Mouse (Mus musculus): ENCODE measurements around the gene Hoxa1. TPM values are rescaled to one million over a fixed set of nuclear protein-coding genes. Genes with fewer than 3 reads are reported as not detected.

The Hoxa1 gene
- polyA plus RNA-seq, 1 experiment from 2014 or later, result 3.0 TPM

- peak overlapping the region; percentile 63 for H3K4me3 ChIP-seq (ENCODE audit: low read depth, low read length)
- H3K9me3 ChIP-seq (ENCODE audit: control insufficient read depth, low read depth, low read length), result no peaks in the 10 kb centered on the region
- H3K4me2 ChIP-seq (replicated peaks; ENCODE audit: low read depth, low read length), result peak overlapping the region; percentile 61
- no peak for ATAC-seq (ENCODE audit: insufficient number of reproducible peaks, insufficient read depth, low FRiP score, low read depth)
- peak overlapping the region; percentile 60; the same call in 1 of the 2 replicates for H3K9ac ChIP-seq (replicated peaks; ENCODE audit: low read depth, low read length)
- H3K4me1 ChIP-seq (ENCODE audit: control insufficient read depth, insufficient read depth, low read length), result peaks cover 33% of the 10 kb centered on the region
- H3K27ac ChIP-seq (ENCODE audit: low read length), result peak overlapping the region; percentile 98
- WGBS, result 14% methylated on average over 4 of the region's 4 CpGs
- no peaks in the 10 kb centered on the region for H3K27me3 ChIP-seq (ENCODE audit: control insufficient read depth, insufficient read depth, low read length)
- peaks cover 15% of the 10 kb centered on the region for H3K36me3 ChIP-seq (ENCODE audit: control insufficient read depth, insufficient read depth, low read length)
Observed at GRCm38 (mm10) chr6:52171331-52171730, 13.2 kb upstream of the Hoxa1 start.

DNA sequence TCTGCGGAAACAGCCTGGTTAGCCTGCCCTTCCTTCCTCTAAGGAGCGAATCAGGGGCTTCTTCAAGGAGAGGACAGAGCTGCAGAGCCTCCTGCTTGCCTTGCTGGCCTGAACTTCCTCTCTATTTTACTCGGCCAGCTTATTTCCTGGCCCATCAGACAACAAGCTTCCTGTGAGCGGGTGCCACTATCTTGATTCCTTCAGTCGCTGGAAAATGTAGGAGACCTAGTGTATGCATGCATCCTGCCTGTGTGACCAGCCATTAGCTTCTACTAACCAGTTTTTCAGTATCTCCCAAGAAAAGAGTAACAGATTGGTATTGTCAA, 12.7 kb upstream of the Hoxa1 start:
- peaks cover 33% of the 10 kb centered on the region for H3K4me1 ChIP-seq (ENCODE audit: control insufficient read depth, insufficient read depth, low read length)
- no peaks in the 10 kb centered on the region for H3K9me3 ChIP-seq (ENCODE audit: control insufficient read depth, low read depth, low read length)
- no peak for ATAC-seq (ENCODE audit: insufficient number of reproducible peaks, insufficient read depth, low FRiP score, low read depth)
- 22% methylated on average over 5 of the region's 5 CpGs for WGBS
- peaks cover 15% of the 10 kb centered on the region for H3K36me3 ChIP-seq (ENCODE audit: control insufficient read depth, insufficient read depth, low read length)
- H3K27me3 ChIP-seq (ENCODE audit: control insufficient read depth, insufficient read depth, low read length), result no peaks in the 10 kb centered on the region
- H3K4me3 ChIP-seq (ENCODE audit: low read depth, low read length), result peak overlapping the region; percentile 78
- peak overlapping the region; percentile 61 for H3K4me2 ChIP-seq (replicated peaks; ENCODE audit: low read depth, low read length)
- peak overlapping the region; percentile 98 for H3K27ac ChIP-seq (ENCODE audit: low read length)
- H3K9ac ChIP-seq (replicated peaks; ENCODE audit: low read depth, low read length), result peak overlapping the region; percentile 60

DNA sequence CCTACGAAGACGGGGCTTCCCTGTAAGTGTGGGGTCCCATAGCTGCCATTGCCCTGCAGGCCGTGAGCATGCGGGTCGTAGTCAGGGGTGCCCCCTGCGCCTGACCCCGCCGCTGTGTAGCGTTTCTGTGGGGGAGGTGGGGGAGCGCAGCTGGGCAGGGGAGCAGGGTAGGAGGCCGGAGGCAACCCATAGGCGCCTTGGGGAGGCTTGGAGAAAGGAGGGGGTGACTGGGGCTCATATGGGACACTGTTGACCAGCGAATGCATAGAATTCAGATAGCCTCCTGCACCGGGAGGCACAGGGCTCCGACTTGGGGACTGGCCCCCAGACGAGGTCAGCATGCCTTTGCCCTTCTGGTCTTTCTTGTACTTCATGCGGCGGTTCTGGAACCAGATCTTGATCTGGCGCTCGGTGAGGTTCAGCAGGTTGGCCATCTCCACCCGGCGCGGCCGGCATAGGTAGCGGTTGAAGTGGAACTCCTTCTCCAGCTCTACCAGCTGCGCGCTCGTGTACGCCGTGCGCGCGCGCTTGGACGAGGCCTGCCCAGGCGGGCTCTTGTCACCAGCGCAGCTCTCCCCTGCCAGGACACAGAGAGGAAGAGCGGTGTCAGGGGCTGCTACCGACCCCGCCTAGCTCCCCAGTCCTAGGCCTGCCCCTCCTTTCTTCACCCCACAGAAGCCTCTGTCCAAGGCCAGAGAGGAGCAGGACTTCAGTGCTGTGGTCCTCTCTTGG, 12.2 kb upstream of the Hoxa1 start:
- Histone ChIP-seq H3K4me3 (ENCODE audit: low read depth, low read length) (peak overlapping the region; percentile 78), H3K27me3 (ENCODE audit: control insufficient read depth, insufficient read depth, low read length) (no peaks in the 10 kb centered on the region), H3K9ac (replicated peaks; ENCODE audit: low read depth, low read length) (peak overlapping the region; percentile 60), H3K36me3 (ENCODE audit: control insufficient read depth, insufficient read depth, low read length) (peaks cover 15% of the 10 kb centered on the region), H3K9me3 (ENCODE audit: control insufficient read depth, low read depth, low read length) (no peaks in the 10 kb centered on the region), H3K27ac (ENCODE audit: low read length) (peak overlapping the region; percentile 98), H3K4me2 (replicated peaks; ENCODE audit: low read depth, low read length) (peak overlapping the region; percentile 61), H3K4me1 (ENCODE audit: control insufficient read depth, insufficient read depth, low read length) (peaks cover 33% of the 10 kb centered on the region)
- WGBS, result 8% methylated on average over 36 of the region's 40 CpGs
- ATAC-seq (ENCODE audit: insufficient number of reproducible peaks, insufficient read depth, low FRiP score, low read depth), result no peak

DNA sequence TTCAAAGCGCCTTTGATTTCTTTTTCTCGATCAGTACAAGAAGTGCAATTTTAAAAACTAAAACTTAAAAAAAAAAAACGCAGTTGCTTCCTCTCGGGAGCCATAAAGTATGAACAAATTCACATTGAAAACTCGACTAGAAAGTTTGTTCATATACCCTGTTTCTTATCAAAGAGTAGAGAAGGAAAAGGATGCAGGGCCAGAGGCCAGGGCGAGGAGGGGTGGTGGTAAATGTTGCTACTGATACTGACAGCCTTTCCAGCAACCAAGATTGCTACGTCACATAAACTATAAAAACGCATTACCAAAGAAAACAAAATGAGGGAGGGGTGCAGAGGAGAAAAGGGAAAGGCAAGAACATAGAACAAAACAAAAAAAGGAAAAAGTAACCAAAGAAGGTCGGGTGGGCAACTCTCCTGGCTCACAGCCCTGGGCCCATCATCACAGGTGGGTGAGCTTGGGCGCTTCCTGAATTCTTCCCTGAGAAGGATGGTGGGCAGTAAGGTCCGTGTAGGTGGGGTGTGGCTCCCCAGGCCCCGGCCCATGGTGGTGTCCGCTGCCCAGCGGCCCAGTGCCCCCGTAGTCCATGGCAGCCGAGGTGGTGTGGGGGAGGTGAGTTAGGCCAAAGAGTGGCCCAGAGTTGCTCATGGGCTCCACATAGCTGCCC, 11.5 kb upstream of the Hoxa1 start:
- Histone ChIP-seq H3K4me2 (replicated peaks; ENCODE audit: low read depth, low read length) (peak overlapping the region; percentile 61), H3K27me3 (ENCODE audit: control insufficient read depth, insufficient read depth, low read length) (no peaks in the 10 kb centered on the region), H3K4me3 (ENCODE audit: low read depth, low read length) (peak overlapping the region; percentile 78), H3K9me3 (ENCODE audit: control insufficient read depth, low read depth, low read length) (no peaks in the 10 kb centered on the region), H3K36me3 (ENCODE audit: control insufficient read depth, insufficient read depth, low read length) (peaks cover 15% of the 10 kb centered on the region), H3K27ac (ENCODE audit: low read length) (peak overlapping the region; percentile 98), H3K4me1 (ENCODE audit: control insufficient read depth, insufficient read depth, low read length) (peaks cover 33% of the 10 kb centered on the region), H3K9ac (replicated peaks; ENCODE audit: low read depth, low read length) (peak overlapping the region; percentile 60)
- no peak for ATAC-seq (ENCODE audit: insufficient number of reproducible peaks, insufficient read depth, low FRiP score, low read depth)
- 15% methylated on average over 16 of the region's 16 CpGs for WGBS

DNA sequence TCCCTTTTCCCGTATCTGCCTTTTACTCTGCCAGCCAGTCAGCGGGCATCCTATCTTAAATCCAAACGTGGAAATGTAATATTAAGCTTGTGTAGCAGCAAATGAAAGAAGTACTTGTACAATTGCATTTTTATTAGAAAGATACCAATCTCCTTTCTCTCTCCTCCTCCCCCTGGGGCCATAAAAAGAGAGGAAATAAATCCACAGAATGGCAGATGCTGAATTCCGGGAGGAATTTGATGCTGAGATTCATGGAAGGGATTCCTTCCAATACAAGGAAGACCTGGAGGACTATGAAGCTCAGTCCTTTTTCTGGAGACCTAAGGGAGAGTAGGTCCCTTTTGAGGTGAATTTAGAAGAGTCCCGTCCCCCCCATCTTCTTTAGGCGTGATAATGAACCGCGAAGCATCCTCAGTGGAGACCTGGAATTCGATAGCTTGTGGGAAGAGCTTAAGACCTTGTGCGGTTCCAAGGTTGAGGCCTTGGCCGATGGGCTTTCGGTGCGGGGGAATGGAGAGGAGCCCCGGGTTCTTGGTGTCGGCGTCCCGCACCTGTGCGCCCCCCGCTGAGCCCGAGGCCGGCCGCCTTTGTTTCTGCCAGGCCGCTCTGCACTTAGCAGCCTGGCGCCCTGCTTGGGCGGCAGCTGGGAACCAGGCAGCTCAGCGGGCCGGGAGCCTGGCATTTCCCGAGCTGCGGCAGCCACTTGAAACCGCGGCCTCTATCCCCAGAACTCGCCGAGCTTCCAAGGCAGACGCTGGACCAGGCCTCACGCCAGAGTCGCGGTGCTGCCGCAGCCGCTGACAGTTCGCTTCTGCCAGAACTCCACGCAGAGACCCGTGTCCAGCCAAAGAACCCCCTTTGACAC, 10.3 kb upstream of the Hoxa1 start:
- H3K36me3 ChIP-seq (ENCODE audit: control insufficient read depth, insufficient read depth, low read length), result peaks cover 15% of the 10 kb centered on the region
- H3K27me3 ChIP-seq (ENCODE audit: control insufficient read depth, insufficient read depth, low read length), result no peaks in the 10 kb centered on the region
- WGBS, result 4% methylated on average over 42 of the region's 42 CpGs
- peak overlapping the region; percentile 98 for H3K27ac ChIP-seq (ENCODE audit: low read length)
- ATAC-seq (ENCODE audit: insufficient number of reproducible peaks, insufficient read depth, low FRiP score, low read depth), result no peak
- H3K9ac ChIP-seq (replicated peaks; ENCODE audit: low read depth, low read length), result peak overlapping the region; percentile 78
- H3K4me1 ChIP-seq (ENCODE audit: control insufficient read depth, insufficient read depth, low read length), result peaks cover 33% of the 10 kb centered on the region
- H3K9me3 ChIP-seq (ENCODE audit: control insufficient read depth, low read depth, low read length), result no peaks in the 10 kb centered on the region
- peak overlapping the region; percentile 78 for H3K4me3 ChIP-seq (ENCODE audit: low read depth, low read length)
- peak overlapping the region; percentile 61 for H3K4me2 ChIP-seq (replicated peaks; ENCODE audit: low read depth, low read length)

GRCm38 (mm10) chr6:52167736-52168161, 9.6 kb upstream of the Hoxa1 start:
- Histone ChIP-seq H3K9me3 (ENCODE audit: control insufficient read depth, low read depth, low read length) (no peaks in the 10 kb centered on the region), H3K4me2 (replicated peaks; ENCODE audit: low read depth, low read length) (peak overlapping the region; percentile 61), H3K27me3 (ENCODE audit: control insufficient read depth, insufficient read depth, low read length) (no peaks in the 10 kb centered on the region), H3K36me3 (ENCODE audit: control insufficient read depth, insufficient read depth, low read length) (peaks cover 15% of the 10 kb centered on the region), H3K9ac (replicated peaks; ENCODE audit: low read depth, low read length) (peak overlapping the region; percentile 78), H3K4me1 (ENCODE audit: control insufficient read depth, insufficient read depth, low read length) (peaks cover 33% of the 10 kb centered on the region), H3K4me3 (ENCODE audit: low read depth, low read length) (peak overlapping the region; percentile 78), H3K27ac (ENCODE audit: low read length) (peak overlapping the region; percentile 98)
- 13% methylated on average over 14 of the region's 14 CpGs for WGBS
- no peak for ATAC-seq (ENCODE audit: insufficient number of reproducible peaks, insufficient read depth, low FRiP score, low read depth)

- WGBS, result 30% methylated on average over 1 of the region's 1 CpGs
- Histone ChIP-seq H3K4me2 (replicated peaks; ENCODE audit: low read depth, low read length) (peak overlapping the region; percentile 61), H3K36me3 (ENCODE audit: control insufficient read depth, insufficient read depth, low read length) (peaks cover 15% of the 10 kb centered on the region), H3K9me3 (ENCODE audit: control insufficient read depth, low read depth, low read length) (no peaks in the 10 kb centered on the region), H3K27me3 (ENCODE audit: control insufficient read depth, insufficient read depth, low read length) (no peaks in the 10 kb centered on the region), H3K4me1 (ENCODE audit: control insufficient read depth, insufficient read depth, low read length) (peaks cover 31% of the 10 kb centered on the region), H3K27ac (ENCODE audit: low read length) (peak overlapping the region; percentile 98), H3K9ac (replicated peaks; ENCODE audit: low read depth, low read length) (peak overlapping the region; percentile 78), H3K4me3 (ENCODE audit: low read depth, low read length) (peak overlapping the region; percentile 78)
- ATAC-seq (ENCODE audit: insufficient number of reproducible peaks, insufficient read depth, low FRiP score, low read depth), result no peak
Observed at GRCm38 (mm10) chr6:52167176-52167575, 9.1 kb upstream of the Hoxa1 start.

DNA sequence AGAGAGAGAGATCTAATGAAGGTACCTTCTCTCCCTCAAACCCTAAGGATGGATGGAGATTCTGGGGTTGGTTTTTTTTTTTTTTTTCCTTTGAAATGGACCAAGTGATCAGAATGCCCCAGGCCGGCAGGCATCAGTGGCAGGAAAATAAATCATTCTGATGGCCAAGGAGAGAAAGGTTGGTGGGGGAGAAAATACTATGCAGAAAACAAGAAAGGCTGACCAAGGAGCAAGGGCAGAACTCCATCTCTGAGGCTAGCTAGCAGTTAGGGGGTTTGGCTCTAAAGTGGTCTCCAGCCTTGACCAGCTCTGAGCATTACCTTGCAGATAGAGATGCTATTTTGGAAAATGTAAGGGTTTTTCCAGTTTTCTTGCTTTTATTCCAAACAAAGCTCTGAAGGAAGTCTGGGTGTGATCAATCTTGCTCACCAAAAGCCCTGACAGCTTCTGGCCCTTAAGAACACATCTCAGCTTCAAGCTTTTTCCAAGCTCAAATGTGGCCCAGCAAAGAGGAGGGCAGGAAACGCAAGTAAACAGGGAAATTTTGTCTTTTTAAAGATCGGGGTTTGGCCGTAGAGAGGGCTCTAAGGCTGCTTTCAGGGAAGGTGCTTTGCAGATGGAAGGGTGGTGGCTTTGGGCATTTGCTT, 8.4 kb upstream of the Hoxa1 start:
- peak overlapping the region; percentile 78 for H3K4me3 ChIP-seq (ENCODE audit: low read depth, low read length)
- no peak for ATAC-seq (ENCODE audit: insufficient number of reproducible peaks, insufficient read depth, low FRiP score, low read depth)
- H3K4me1 ChIP-seq (ENCODE audit: control insufficient read depth, insufficient read depth, low read length), result peaks cover 33% of the 10 kb centered on the region
- peak overlapping the region; percentile 78 for H3K9ac ChIP-seq (replicated peaks; ENCODE audit: low read depth, low read length)
- peak overlapping the region; percentile 98 for H3K27ac ChIP-seq (ENCODE audit: low read length)
- 11% methylated on average over 4 of the region's 4 CpGs for WGBS
- peaks cover 15% of the 10 kb centered on the region for H3K36me3 ChIP-seq (ENCODE audit: control insufficient read depth, insufficient read depth, low read length)
- no peaks in the 10 kb centered on the region for H3K9me3 ChIP-seq (ENCODE audit: control insufficient read depth, low read depth, low read length)
- no peaks in the 10 kb centered on the region for H3K27me3 ChIP-seq (ENCODE audit: control insufficient read depth, insufficient read depth, low read length)
- H3K4me2 ChIP-seq (replicated peaks; ENCODE audit: low read depth, low read length), result peak overlapping the region; percentile 61

Data from stomach, embryonic 14.5 days (tissue).